Mouse (Mus musculus): Measurements from ENCODE around the gene Rsph9. TPM values are rescaled to one million over a fixed set of nuclear protein-coding genes. Genes with fewer than 3 reads are reported as not detected.
A peak's percentile ranks its signal among the peaks of the same experiment; 100 is the strongest.

Rsph9 gene
- total and polyA plus RNA-seq, 3 experiments, result 0.29 TPM; not detected in 2

GRCm38 (mm10) chr17:46154336-46154735 lies 10.3 kb upstream of the Rsph9 start:
- TF ChIP-seq MXI1 (IDR thresholded peaks at IDR 0.05; ENCODE audit: low read depth, low read length) (no peak), NRF1 (IDR thresholded peaks at IDR 0.05; ENCODE audit: insufficient read depth, low read depth, low read length, poor library complexity, severe bottlenecking) (no peak), EP300 (IDR thresholded peaks at IDR 0.05; ENCODE audit: low read depth in 1 of 2, low read length in 2 of 2) (0 out of 4 replicates have a peak, but pooled peaks of 1 of the 2 experiments have one; percentile 3), MYB (IDR thresholded peaks at IDR 0.05; ENCODE audit: low read depth, low read length) (no peak), CTCF (IDR thresholded peaks at IDR 0.05 in 2 of 3, conservative IDR thresholded peaks at IDR 0.05 in 1 of 3; ENCODE audit: control insufficient read depth in 1 of 3, insufficient read depth in 1 of 3, low read depth in 2 of 3, low read length in 3 of 3, poor library complexity in 1 of 3, severe bottlenecking in 1 of 3) (no peak), POLR2AphosphoS5 (IDR thresholded peaks at IDR 0.05; ENCODE audit: borderline replicate concordance, low read depth, low read length) (no peak), ETS1 (IDR thresholded peaks at IDR 0.05; ENCODE audit: low read depth, low read length) (peak; percentile 24; the same call in 1 of the 2 replicates), ZMIZ1 (IDR thresholded peaks at IDR 0.05; ENCODE audit: low read depth, low read length) (no peak), SIN3A (IDR thresholded peaks at IDR 0.05; ENCODE audit: low read length) (peak; percentile 40; the same call in 1 of the 2 replicates)
- Histone ChIP-seq H3K27me3 (ENCODE audit: control insufficient read depth in 1 of 2, insufficient read depth in 2 of 2, low read length in 2 of 2) (no peaks in the 10 kb centered on the region), H3K27ac (ENCODE audit: control insufficient read depth, low read depth, low read length) (peak overlapping the region; percentile 20), H3K36me3 (ENCODE audit: control insufficient read depth in 1 of 2, insufficient read depth in 2 of 2, low read length in 2 of 2) (peaks cover 5 to 18% of the 10 kb centered on the region in 2 experiments), H3K79me2 (ENCODE audit: control insufficient read depth, insufficient read depth, low read length, poor library complexity) (peaks cover 16% of the 10 kb centered on the region), H3K4me3 (ENCODE audit: control insufficient read depth in 1 of 2, insufficient read depth in 1 of 2, low read depth in 2 of 2, low read length in 2 of 2) (peak overlapping the region; percentile 0 to 15; a peak in 1 of 4 replicates), H3K9ac (ENCODE audit: control insufficient read depth, low read depth, low read length, poor library complexity, severe bottlenecking) (peak overlapping the region; percentile 2), H3K9me3 (replicated peaks; ENCODE audit: insufficient read depth, low read length) (no peaks in the 10 kb centered on the region), H3K4me1 (ENCODE audit: control insufficient read depth in 1 of 2, insufficient read depth in 2 of 2, low read length in 2 of 2) (peaks cover 4 to 28% of the 10 kb centered on the region in 2 experiments)
- DNase-seq (ENCODE audit: low read depth, low spot score), result peak; percentile 74

- peaks cover 18% of the 10 kb centered on the region for H3K79me2 ChIP-seq (ENCODE audit: control insufficient read depth, insufficient read depth, low read length, poor library complexity)
- H3K4me3 ChIP-seq (ENCODE audit: control insufficient read depth in 1 of 2, insufficient read depth in 1 of 2, low read depth in 2 of 2, low read length in 2 of 2), result peak within 1 kb of the TSS; percentile 67 to 82
- H3K36me3 ChIP-seq (ENCODE audit: control insufficient read depth in 1 of 2, insufficient read depth in 2 of 2, low read length in 2 of 2), result peaks cover 5 to 13% of the 10 kb centered on the region in 2 experiments
- peak; percentile 98 for DNase-seq (ENCODE audit: low read depth, low spot score)
- peaks cover 2 to 20% of the 10 kb centered on the region in 2 experiments for H3K4me1 ChIP-seq (ENCODE audit: control insufficient read depth in 1 of 2, insufficient read depth in 2 of 2, low read length in 2 of 2)
- H3K9me3 ChIP-seq (replicated peaks; ENCODE audit: insufficient read depth, low read length), result no peaks in the 10 kb centered on the region
- peak within 1 kb of the TSS; percentile 64 for H3K9ac ChIP-seq (ENCODE audit: control insufficient read depth, low read depth, low read length, poor library complexity, severe bottlenecking)
- H3K27me3 ChIP-seq (ENCODE audit: control insufficient read depth in 1 of 2, insufficient read depth in 2 of 2, low read length in 2 of 2), result no peaks in the 10 kb centered on the region
- H3K27ac ChIP-seq (ENCODE audit: control insufficient read depth, low read depth, low read length), result peak within 1 kb of the TSS; percentile 61
- TF ChIP-seq TBP (IDR thresholded peaks at IDR 0.05; ENCODE audit: low read depth, low read length) (peak; percentile 97), HCFC1 (IDR thresholded peaks at IDR 0.05; ENCODE audit: low read depth, low read length) (peak; percentile 84), UBTF (IDR thresholded peaks at IDR 0.05; ENCODE audit: borderline replicate concordance, insufficient read depth, low read depth, low read length) (no peak), TCF12 (IDR thresholded peaks at IDR 0.05; ENCODE audit: low read depth, low read length) (peak; percentile 70), MYB (IDR thresholded peaks at IDR 0.05; ENCODE audit: low read depth, low read length) (no peak), BHLHE40 (IDR thresholded peaks at IDR 0.05; ENCODE audit: borderline replicate concordance, low read depth, low read length) (no peak), MYC (IDR thresholded peaks at IDR 0.05; ENCODE audit: low read depth, low read length) (no peak), ZNF384 (IDR thresholded peaks at IDR 0.05; ENCODE audit: low read depth, low read length) (peak; percentile 96), RCOR1 (IDR thresholded peaks at IDR 0.05; ENCODE audit: low read depth, low read length) (no peak), ZKSCAN1 (IDR thresholded peaks at IDR 0.05; ENCODE audit: low read depth, low read length) (0 out of 2 replicates have a peak, but pooled peaks have one; percentile 9), MEF2A (IDR thresholded peaks at IDR 0.05; ENCODE audit: extremely low read depth, insufficient replicate concordance, low read depth, low read length, poor library complexity, severe bottlenecking) (no peak), ELF1 (IDR thresholded peaks at IDR 0.05; ENCODE audit: low read depth, low read length) (peak; percentile 95), MAX (IDR thresholded peaks at IDR 0.05; ENCODE audit: low read length) (no peak; the same call in 1 of the 2 replicates), SIN3A (IDR thresholded peaks at IDR 0.05; ENCODE audit: low read length) (peak; percentile 92), MAZ (IDR thresholded peaks at IDR 0.05; ENCODE audit: low read depth, low read length) (peak; percentile 12; the same call in 1 of the 2 replicates), GABPA (IDR thresholded peaks at IDR 0.05; ENCODE audit: low read depth, low read length) (no peak), MAFK (IDR thresholded peaks at IDR 0.05; ENCODE audit: borderline replicate concordance, low read depth, low read length) (no peak), RAD21 (IDR thresholded peaks at IDR 0.05; ENCODE audit: low read depth, low read length) (no peak), MXI1 (IDR thresholded peaks at IDR 0.05; ENCODE audit: low read depth, low read length) (peak; percentile 28; the same call in 1 of the 2 replicates), POLR2AphosphoS5 (IDR thresholded peaks at IDR 0.05; ENCODE audit: borderline replicate concordance, low read depth, low read length) (peak; percentile 97; the same call in 1 of the 2 replicates), SMC3 (IDR thresholded peaks at IDR 0.05; ENCODE audit: low read depth, low read length) (no peak), USF1 (IDR thresholded peaks at IDR 0.05; ENCODE audit: low read depth, low read length) (no peak)
Measured at GRCm38 (mm10) chr17:46152847-46153782, 9.1 kb upstream of the Rsph9 start, which contains the start of gene Mad2l1bp. Mad2l1bp (minus strand) TSS chr17:46153553.
